Mouse (Mus musculus) CH12.LX (cell line): Measurements from ENCODE around the gene Tigar.

Experiments used
- CTCF ChIP-seq, 2 experiments: IDR thresholded peaks in 1 of 2; conservative IDR thresholded peaks in 1 of 2; 2 replicates each; pipeline ENCODE4 v1.5.1; 2011 to 2012; ENCODE audit warnings: low read depth in 2 of 2, low read length in 2 of 2, improper control_type of control experiment in 1 of 2, inconsistent platforms in 1 of 2, mild to moderate bottlenecking in 1 of 2, moderate library complexity in 1 of 2
- MXI1 ChIP-seq: IDR thresholded peaks from 2 replicates; pipeline ENCODE4 v1.6.1; 2011; ENCODE audit warnings: mild to moderate bottlenecking, low read depth, low read length, improper control_type of control experiment
- NELFE ChIP-seq: IDR thresholded peaks from 2 replicates; pipeline ENCODE4 v1.6.1; 2011; ENCODE audit warnings: low read depth, low read length, improper control_type of control experiment

- peak; percentile 78 to 80 for TF ChIP-seq CTCF (conservative IDR thresholded peaks at IDR 0.05 in 1 of 2, IDR thresholded peaks at IDR 0.05 in 1 of 2; ENCODE audit: low read depth in 2 of 2, low read length in 2 of 2)
- TF ChIP-seq MXI1 = no peak
- TF ChIP-seq NELFE = no peak
Observed at GRCm38 (mm10) chr6:127122221-127122806, 13.0 kb upstream of the Tigar start.
